Mouse (Mus musculus): ENCODE measurements around the gene Elmo1. TPM values are rescaled to one million over a fixed set of nuclear protein-coding genes. Genes with fewer than 3 reads are reported as not detected.

Gene Elmo1
- polyA plus RNA-seq, 1 experiment from 2014 or later, result 14.9 TPM

- ATAC-seq, result no peak
- no peak overlapping the region for H3K4me3 ChIP-seq (replicated peaks)
Observed at GRCm38 (mm10) chr13:20130731-20131130, 40.3 kb downstream of the Elmo1 start.

GRCm38 (mm10) chr13:20131322-20131997, 41.1 kb downstream of the Elmo1 start:
- 76% methylated on average over 5 of the region's 5 CpGs for WGBS
- peak; percentile 81 for ATAC-seq

More at GRCm38 (mm10) chr13:20130731-20131130, 40.3 kb downstream of the Elmo1 start:
- Histone ChIP-seq H3K4me2 (replicated peaks) (no peak overlapping the region), H3K36me3 (no peaks in the 10 kb centered on the region), H3K27me3 (replicated peaks) (no peaks in the 10 kb centered on the region), H3K9me3 (no peaks in the 10 kb centered on the region), H3K27ac (no peak overlapping the region), H3K9ac (no peak overlapping the region), H3K4me1 (replicated peaks) (peaks cover 24% of the 10 kb centered on the region)
- 86% methylated on average over 3 of the region's 3 CpGs for WGBS

GRCm38 (mm10) chr13:20131998-20132371, 41.6 kb downstream of the Elmo1 start:
- WGBS, result 49% methylated on average over 4 of the region's 4 CpGs
- H3K4me1 ChIP-seq (replicated peaks), result peaks cover 24% of the 10 kb centered on the region
- peak; percentile 61 for ATAC-seq
- H3K9ac ChIP-seq, result no peak overlapping the region
- H3K9me3 ChIP-seq, result no peaks in the 10 kb centered on the region
- H3K27ac ChIP-seq, result peak overlapping the region; percentile 13; the same call in 1 of the 2 replicates
- H3K36me3 ChIP-seq, result no peaks in the 10 kb centered on the region
- 0 out of 2 replicates have a peak overlapping the region, but pooled peaks have one; percentile 35 for H3K4me2 ChIP-seq (replicated peaks)
- no peak overlapping the region for H3K4me3 ChIP-seq (replicated peaks)
- no peaks in the 10 kb centered on the region for H3K27me3 ChIP-seq (replicated peaks)

More at GRCm38 (mm10) chr13:20131322-20131997, 41.1 kb downstream of the Elmo1 start:
- Histone ChIP-seq H3K36me3 (no peaks in the 10 kb centered on the region), H3K27me3 (replicated peaks) (no peaks in the 10 kb centered on the region), H3K27ac (peak overlapping the region; percentile 73), H3K4me2 (replicated peaks) (peak overlapping the region; percentile 35; the same call in 1 of the 2 replicates), H3K4me1 (replicated peaks) (peaks cover 24% of the 10 kb centered on the region), H3K9ac (no peak overlapping the region), H3K4me3 (replicated peaks) (no peak overlapping the region), H3K9me3 (no peaks in the 10 kb centered on the region)

GRCm38 (mm10) chr13:20133602-20134394, 43.4 kb downstream of the Elmo1 start:
- 39% methylated on average over 6 of the region's 6 CpGs for WGBS
- Histone ChIP-seq H3K27me3 (replicated peaks) (no peaks in the 10 kb centered on the region), H3K4me3 (replicated peaks) (no peak overlapping the region), H3K27ac (peak overlapping the region; percentile 70), H3K36me3 (no peaks in the 10 kb centered on the region), H3K9me3 (no peaks in the 10 kb centered on the region), H3K4me1 (replicated peaks) (peaks cover 24% of the 10 kb centered on the region), H3K9ac (no peak overlapping the region), H3K4me2 (replicated peaks) (no peak overlapping the region)
- peak; percentile 65 for ATAC-seq

GRCm38 (mm10) chr13:20134395-20135225, 44.2 kb downstream of the Elmo1 start:
- Histone ChIP-seq H3K27ac (0 out of 2 replicates have a peak overlapping the region, but pooled peaks have one; percentile 17), H3K4me1 (replicated peaks) (peaks cover 28% of the 10 kb centered on the region), H3K27me3 (replicated peaks) (no peaks in the 10 kb centered on the region), H3K36me3 (no peaks in the 10 kb centered on the region), H3K4me3 (replicated peaks) (no peak overlapping the region), H3K9me3 (no peaks in the 10 kb centered on the region), H3K9ac (no peak overlapping the region), H3K4me2 (replicated peaks) (no peak overlapping the region)
- whole genome bisulfite sequencing, result 82% methylated on average over 18 of the region's 18 CpGs
- no peak for ATAC-seq

GRCm38 (mm10) chr13:20136753-20137152, 46.4 kb downstream of the Elmo1 start:
- no peak for ATAC-seq
- Histone ChIP-seq H3K36me3 (no peaks in the 10 kb centered on the region), H3K27me3 (replicated peaks) (no peaks in the 10 kb centered on the region), H3K4me2 (replicated peaks) (no peak overlapping the region), H3K9me3 (no peaks in the 10 kb centered on the region), H3K4me1 (replicated peaks) (peaks cover 24% of the 10 kb centered on the region), H3K9ac (no peak overlapping the region), H3K4me3 (replicated peaks) (no peak overlapping the region), H3K27ac (no peak overlapping the region)

GRCm38 (mm10) chr13:20138466-20138865, 48.1 kb downstream of the Elmo1 start:
- ATAC-seq, result no peak
- H3K4me1 ChIP-seq (replicated peaks), result peaks cover 17% of the 10 kb centered on the region
- no peak overlapping the region for H3K4me3 ChIP-seq (replicated peaks)
- no peaks in the 10 kb centered on the region for H3K27me3 ChIP-seq (replicated peaks)
- no peaks in the 10 kb centered on the region for H3K36me3 ChIP-seq
- H3K4me2 ChIP-seq (replicated peaks), result no peak overlapping the region
- no peak overlapping the region for H3K27ac ChIP-seq
- H3K9ac ChIP-seq, result no peak overlapping the region
- 22% methylated on average over 3 of the region's 3 CpGs for WGBS
- H3K9me3 ChIP-seq, result no peaks in the 10 kb centered on the region

GRCm38 (mm10) chr13:20139060-20139459, 48.7 kb downstream of the Elmo1 start:
- Histone ChIP-seq H3K9me3 (no peaks in the 10 kb centered on the region), H3K27me3 (replicated peaks) (no peaks in the 10 kb centered on the region), H3K4me2 (replicated peaks) (no peak overlapping the region), H3K9ac (no peak overlapping the region), H3K4me1 (replicated peaks) (peaks cover 12% of the 10 kb centered on the region), H3K27ac (no peak overlapping the region), H3K36me3 (no peaks in the 10 kb centered on the region), H3K4me3 (replicated peaks) (no peak overlapping the region)
- no peak for ATAC-seq
- WGBS, result 42% methylated on average over 6 of the region's 6 CpGs

- 73% methylated on average over 4 of the region's 4 CpGs for WGBS
- H3K27ac ChIP-seq, result no peak overlapping the region
- no peak for ATAC-seq
Observed at GRCm38 (mm10) chr13:20139825-20140665, 49.6 kb downstream of the Elmo1 start.

GRCm38 (mm10) chr13:20142637-20143036, 52.2 kb downstream of the Elmo1 start:
- WGBS, result 31% methylated on average over 1 of the region's 1 CpGs
- no peak overlapping the region for H3K27ac ChIP-seq
- ATAC-seq, result no peak

More at GRCm38 (mm10) chr13:20139825-20140665, 49.6 kb downstream of the Elmo1 start:
- H3K4me1 ChIP-seq (replicated peaks), result peaks cover 8% of the 10 kb centered on the region; the same call in 1 of the 2 replicates
- H3K4me3 ChIP-seq (replicated peaks), result no peak overlapping the region
- no peaks in the 10 kb centered on the region for H3K9me3 ChIP-seq
- H3K27me3 ChIP-seq (replicated peaks), result no peaks in the 10 kb centered on the region
- no peak overlapping the region for H3K4me2 ChIP-seq (replicated peaks)
- no peaks in the 10 kb centered on the region for H3K36me3 ChIP-seq
- H3K9ac ChIP-seq, result no peak overlapping the region

GRCm38 (mm10) chr13:20146848-20147247, 56.5 kb downstream of the Elmo1 start:
- Histone ChIP-seq H3K4me1 (replicated peaks) (peaks cover 9% of the 10 kb centered on the region; the same call in 1 of the 2 replicates), H3K36me3 (no peaks in the 10 kb centered on the region), H3K27me3 (replicated peaks) (no peaks in the 10 kb centered on the region), H3K4me2 (replicated peaks) (no peak overlapping the region), H3K4me3 (replicated peaks) (no peak overlapping the region), H3K27ac (no peak overlapping the region), H3K9ac (no peak overlapping the region), H3K9me3 (no peaks in the 10 kb centered on the region)
- ATAC-seq, result no peak
- 91% methylated on average over 4 of the region's 4 CpGs for WGBS

More at GRCm38 (mm10) chr13:20142637-20143036, 52.2 kb downstream of the Elmo1 start:
- Histone ChIP-seq H3K9ac (no peak overlapping the region), H3K4me2 (replicated peaks) (no peak overlapping the region), H3K9me3 (no peaks in the 10 kb centered on the region), H3K27me3 (replicated peaks) (no peaks in the 10 kb centered on the region), H3K36me3 (no peaks in the 10 kb centered on the region), H3K4me1 (replicated peaks) (peaks cover 14% of the 10 kb centered on the region), H3K4me3 (replicated peaks) (no peak overlapping the region)

All from intestine, embryonic 15.5 days (tissue).